In the genomic region with DNA sequence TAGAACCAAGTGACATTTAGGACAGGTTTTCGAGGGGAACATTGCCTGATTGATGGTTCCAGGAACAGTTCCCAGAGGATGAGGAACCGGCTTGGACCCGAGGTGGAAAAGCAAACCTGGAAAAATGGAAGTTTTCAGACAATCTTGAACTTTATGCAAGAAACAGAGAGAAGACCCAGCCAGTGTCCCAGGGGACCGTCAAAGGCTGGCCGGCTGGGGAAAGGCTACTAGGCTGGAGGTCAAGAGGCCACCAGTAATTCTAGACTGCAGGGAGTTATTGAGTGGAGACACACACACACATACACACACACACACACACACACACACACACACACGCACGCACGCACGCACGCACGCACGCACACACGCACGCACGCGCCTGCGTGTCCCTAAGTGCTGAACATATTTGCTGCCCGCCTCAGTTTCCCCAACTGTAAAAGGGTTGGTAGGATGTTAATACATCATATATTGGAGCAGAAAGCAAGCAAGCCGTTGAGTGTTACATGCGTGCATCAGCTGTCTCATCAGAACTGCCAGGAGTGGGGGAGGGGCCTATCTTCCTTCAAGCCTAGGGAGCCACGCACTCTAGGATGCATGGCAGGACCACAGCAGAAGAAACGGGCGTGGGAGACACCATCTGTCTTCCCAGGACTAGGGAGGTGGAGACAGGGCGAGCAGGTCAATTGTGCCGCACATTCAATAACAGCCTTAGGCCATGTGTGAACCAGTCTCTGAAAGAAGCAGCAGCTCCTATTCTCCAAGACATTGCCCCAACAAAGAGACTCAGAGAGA, we compare ENCODE assay signal across 9 mouse cellular contexts. TPM values are rescaled to one million over a fixed set of nuclear protein-coding genes. Genes with fewer than 3 reads are reported as not detected.
DNase-seq lines count a peak whose midpoint lies in the region; ATAC-seq lines count a peak whose summit lies in the region.
"Had no signal": no experiment of that assay in that cellular context is flagged by ENCODE, and none has a peak within 500 bp of the region (broad histone marks: within the 10 kb centered on the region; RNA-seq: fewer than 3 reads in every experiment).

No protein-coding gene starts in this region.

- H3K4me1 ChIP-seq in neural tube, embryonic 11.5 days (ENCODE audit: control insufficient read depth, insufficient read depth, low read length) = no peaks in the 10 kb centered on the region

- no peaks in the 10 kb centered on the region for H3K36me3 ChIP-seq in neural tube, embryonic 11.5 days (ENCODE audit: control insufficient read depth, insufficient read depth, low read length)

- peak overlapping the region; percentile 35; the same call in 1 of the 2 replicates for H3K27ac ChIP-seq in neural tube, embryonic 11.5 days (ENCODE audit: low read depth, low read length)

- H3K9ac ChIP-seq in neural tube, embryonic 11.5 days (ENCODE audit: low read length) = 0 out of 2 replicates have a peak overlapping the region, but pooled peaks have one; percentile 30

- no peaks in the 10 kb centered on the region for H3K27me3 ChIP-seq in neural tube, embryonic 11.5 days (ENCODE audit: control insufficient read depth, insufficient read depth, low read length)

- H3K9me3 ChIP-seq in neural tube, embryonic 11.5 days (ENCODE audit: control insufficient read depth, low read length) = no peaks in the 10 kb centered on the region

- no peak overlapping the region for H3K4me2 ChIP-seq in neural tube, embryonic 11.5 days (ENCODE audit: low read depth)

- ATAC-seq in cerebellum, adult (ENCODE audit: insufficient number of reproducible peaks, low FRiP score, low TSS enrichment) = no peak
- ATAC-seq in neural tube, embryonic 11.5 days (ENCODE audit: insufficient read depth, low FRiP score, low TSS enrichment) = 0 out of 2 replicates have a peak, but pooled peaks have one; percentile 24

- DNase-seq in cerebellum, postnatal 14 days = peak; percentile 64 to 76
- peak; percentile 60 for DNase-seq in neural tube, embryonic 11.5 days (ENCODE audit: low spot score)
- DNase-seq in neural tube, embryonic 10.5 days (ENCODE audit: extremely low spot score, low spot score) = no peak
- peak; percentile 60 for DNase-seq in layer of hippocampus, adult 11-12 months (ENCODE audit: low spot score)
- DNase-seq in right cerebral cortex, postnatal 4 days = peak; percentile 53
- DNase-seq in thymus, postnatal 10 days (ENCODE audit: low spot score in 2 of 2) = no peak
- no peak for DNase-seq in thymus, postnatal 4 days
- DNase-seq: gastrocnemius, postnatal 10 days had no signal

- no peak overlapping the region for H3K4me3 ChIP-seq in neural tube, embryonic 11.5 days (ENCODE audit: low read depth, low read length)

- WGBS in neural tube, embryonic 11.5 days = 63% methylated on average over 25 of the region's 25 CpGs

RNA-seq across cellular contexts. Expression of a gene that starts 22.9 kb away (rescaled TPM):
- polyA plus RNA-seq in neural tube, embryonic 11.5 days (2014; fragmentation: Nextera tagmentation; extraction: Ambion mirVana) = 32.3 and 34.1 TPM in 2 replicates

RNA-seq across cellular contexts. Expression of a gene that starts 32.0 kb away (rescaled TPM):
- polyA plus RNA-seq in neural tube, embryonic 11.5 days (2014; fragmentation: Nextera tagmentation; extraction: Ambion mirVana) = 0.73 and 1.7 TPM in 2 replicates

RNA-seq across cellular contexts. Expression of a gene that starts 48.8 kb away (rescaled TPM):
- 47.2 and 55.1 TPM in 2 replicates for polyA plus RNA-seq in neural tube, embryonic 11.5 days (2014; fragmentation: Nextera tagmentation; extraction: Ambion mirVana)

RNA-seq across cellular contexts. Expression of a gene that starts 50.7 kb away (rescaled TPM):
- 5.4 and 7.5 TPM in 2 replicates for polyA plus RNA-seq in neural tube, embryonic 11.5 days (2014; fragmentation: Nextera tagmentation; extraction: Ambion mirVana)

Comparison
In these comparisons a context has a peak if more than half of its experiments do, and no peak if none do; other contexts are left out.
1. DNase-seq: peak in cerebellum, postnatal 14 days (2 of 2), neural tube, embryonic 11.5 days (single experiment), layer of hippocampus, adult 11-12 months (single experiment) and right cerebral cortex, postnatal 4 days (single experiment); none in neural tube, embryonic 10.5 days (single experiment), thymus, postnatal 10 days (0 of 2) and thymus, postnatal 4 days (single experiment).